Mouse (Mus musculus) liver, embryonic 14.5 days (tissue): ENCODE data around the gene Vmn1r90.
"Not testable (repeated sequence)": the region's sequence is repeated elsewhere in the genome, so short reads cannot be mapped to it uniquely, and the experiment has no call there.

ENCODE experiments used
- CTCF ChIP-seq: IDR thresholded peaks from 2 replicates; pipeline ENCODE4 v1.5.1; 2016; ENCODE audit warnings: antibody characterized with exemption, low read depth, control low read depth
- EP300 ChIP-seq: IDR thresholded peaks from 2 replicates; pipeline ENCODE4 v1.6.1; 2016; ENCODE audit warnings: antibody characterized with exemption, low read depth

DNA sequence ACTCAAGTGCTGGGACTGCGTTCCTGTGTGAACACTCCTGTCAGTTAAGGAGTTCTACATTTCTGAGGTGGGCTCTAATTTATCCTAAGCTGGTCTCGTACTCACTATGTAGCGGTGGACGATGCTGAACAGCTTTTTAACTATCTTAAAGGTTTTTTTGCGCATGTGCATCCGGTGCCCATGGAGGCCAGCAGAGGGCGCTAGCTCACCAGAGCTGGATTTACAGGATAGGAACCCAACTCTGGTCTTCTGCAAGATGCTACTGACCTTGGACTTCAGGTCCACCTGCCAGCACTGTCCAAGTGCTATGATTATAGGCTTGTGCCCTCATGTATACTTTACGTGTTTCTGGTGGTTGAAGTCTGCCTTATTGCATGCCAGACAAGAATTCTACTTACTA lies 29.7 kb upstream of the Vmn1r90 start:
- TF ChIP-seq CTCF: peak; percentile 62
- TF ChIP-seq EP300: not testable (repeated sequence)
